In genomic region chr9:83418965-83419364, GRCm38 (mm10) we compare ENCODE assay signal across 16 mouse cellular contexts.
"Had no signal": no experiment of that assay in that cellular context is flagged by ENCODE, and none has a peak within 500 bp of the region (broad histone marks: within the 10 kb centered on the region; RNA-seq: fewer than 3 reads in every experiment).

No protein-coding gene starts in this region.

- H3K4me1 ChIP-seq: neural tube, embryonic 13.5 days; neural tube, embryonic 15.5 days; stomach, embryonic 15.5 days had no signal

- H3K27ac ChIP-seq: neural tube, embryonic 13.5 days; neural tube, embryonic 15.5 days; stomach, embryonic 15.5 days; stomach, postnatal 0 days had no signal

- DNase-seq: retina, postnatal 1 day; right cerebral cortex, adult 18-20 months; right cerebral cortex, postnatal 14 days; right cerebral cortex, postnatal 25 days; right cerebral cortex, postnatal 4 days; spleen, adult 18-20 months; thymus, adult 18-20 months; thymus, adult 2 months; thymus, postnatal 14 days; thymus, postnatal 25 days; thymus, postnatal 36 days; thymus, postnatal 4 days had no signal

- H3K9ac ChIP-seq: neural tube, embryonic 13.5 days; neural tube, embryonic 15.5 days; stomach, embryonic 15.5 days had no signal

- H3K4me3 ChIP-seq: neural tube, embryonic 13.5 days; neural tube, embryonic 15.5 days; stomach, embryonic 15.5 days had no signal

- H3K27me3 ChIP-seq: neural tube, embryonic 13.5 days; neural tube, embryonic 15.5 days; stomach, embryonic 15.5 days had no signal

- H3K9me3 ChIP-seq: stomach, embryonic 15.5 days had no signal

- H3K4me2 ChIP-seq: neural tube, embryonic 13.5 days; neural tube, embryonic 15.5 days; stomach, embryonic 15.5 days had no signal
